Mouse (Mus musculus): Measurements from ENCODE around the gene Ulk4. TPM values are rescaled to one million over a fixed set of nuclear protein-coding genes. Genes with fewer than 3 reads are reported as not detected.

Gene Ulk4
- total and polyA plus RNA-seq, 3 experiments = 26.6 to 31.1 TPM; not detected in 1

- DNase-seq (ENCODE audit: low read depth, low spot score) = no peak
- H3K9me3 ChIP-seq (replicated peaks; ENCODE audit: insufficient read depth, low read length) = no peaks in the 10 kb centered on the region
- no peak for TF ChIP-seq MAFK (IDR thresholded peaks at IDR 0.05; ENCODE audit: borderline replicate concordance, low read depth, low read length)
- no peak for TF ChIP-seq MYC (IDR thresholded peaks at IDR 0.05; ENCODE audit: low read depth, low read length)
- no peak for TF ChIP-seq ZKSCAN1 (IDR thresholded peaks at IDR 0.05; ENCODE audit: low read depth, low read length)
- no peak for TF ChIP-seq NELFE (IDR thresholded peaks at IDR 0.05; ENCODE audit: low read depth, low read length)
- TF ChIP-seq CHD2 (IDR thresholded peaks at IDR 0.05; ENCODE audit: low read length) = no peak
- TF ChIP-seq POLR2AphosphoS5 (IDR thresholded peaks at IDR 0.05; ENCODE audit: borderline replicate concordance, low read depth, low read length) = no peak
- TF ChIP-seq USF1 (IDR thresholded peaks at IDR 0.05; ENCODE audit: low read depth, low read length) = no peak
- no peak for TF ChIP-seq MAX (IDR thresholded peaks at IDR 0.05; ENCODE audit: low read length)
- no peak for TF ChIP-seq NRF1 (IDR thresholded peaks at IDR 0.05; ENCODE audit: insufficient read depth, low read depth, low read length, poor library complexity, severe bottlenecking)
- no peak for TF ChIP-seq TCF12 (IDR thresholded peaks at IDR 0.05; ENCODE audit: low read depth, low read length)
- TF ChIP-seq JUND (IDR thresholded peaks at IDR 0.05; ENCODE audit: low read depth, low read length) = no peak
- TF ChIP-seq TAL1 (IDR thresholded peaks at IDR 0.05; ENCODE audit: low read length) = no peak
- no peak for TF ChIP-seq TBP (IDR thresholded peaks at IDR 0.05; ENCODE audit: low read depth, low read length)
- TF ChIP-seq CTCF (IDR thresholded peaks at IDR 0.05 in 2 of 3, conservative IDR thresholded peaks at IDR 0.05 in 1 of 3; ENCODE audit: control insufficient read depth in 1 of 3, insufficient read depth in 1 of 3, low read depth in 2 of 3, low read length in 3 of 3, poor library complexity in 1 of 3, severe bottlenecking in 1 of 3) = no peak
- no peak for TF ChIP-seq ZC3H11A (IDR thresholded peaks at IDR 0.05; ENCODE audit: low read depth, low read length)
- no peak for TF ChIP-seq ELF1 (IDR thresholded peaks at IDR 0.05; ENCODE audit: low read depth, low read length)
- no peak for TF ChIP-seq MEF2A (IDR thresholded peaks at IDR 0.05; ENCODE audit: extremely low read depth, insufficient replicate concordance, low read depth, low read length, poor library complexity, severe bottlenecking)
- H3K36me3 ChIP-seq (ENCODE audit: control insufficient read depth in 1 of 2, insufficient read depth in 2 of 2, low read length in 2 of 2) = no peaks in the 10 kb centered on the region
- peaks cover 5 to 6% of the 10 kb centered on the region in 2 experiments for H3K27me3 ChIP-seq (ENCODE audit: control insufficient read depth in 1 of 2, insufficient read depth in 2 of 2, low read length in 2 of 2)
- no peaks in the 10 kb centered on the region for H3K79me2 ChIP-seq (ENCODE audit: control insufficient read depth, insufficient read depth, low read length, poor library complexity)
- H3K9ac ChIP-seq (ENCODE audit: control insufficient read depth, low read depth, low read length, poor library complexity, severe bottlenecking) = no peak overlapping the region
- H3K27ac ChIP-seq (ENCODE audit: control insufficient read depth, low read depth, low read length) = no peak overlapping the region
- no peak overlapping the region for H3K4me3 ChIP-seq (ENCODE audit: control insufficient read depth in 1 of 2, insufficient read depth in 1 of 2, low read depth in 2 of 2, low read length in 2 of 2)
- no peaks in the 10 kb centered on the region for H3K4me1 ChIP-seq (ENCODE audit: control insufficient read depth in 1 of 2, insufficient read depth in 2 of 2, low read length in 2 of 2)
Observed at GRCm38 (mm10) chr9:120926939-120927606, 349.9 kb downstream of the Ulk4 start.

- H3K27me3 ChIP-seq (ENCODE audit: control insufficient read depth in 1 of 2, insufficient read depth in 2 of 2, low read length in 2 of 2) = peaks cover 5 to 6% of the 10 kb centered on the region in 2 experiments
- TF ChIP-seq MAX (IDR thresholded peaks at IDR 0.05; ENCODE audit: low read length) (no peak), NRF1 (IDR thresholded peaks at IDR 0.05; ENCODE audit: insufficient read depth, low read depth, low read length, poor library complexity, severe bottlenecking) (no peak), HCFC1 (IDR thresholded peaks at IDR 0.05; ENCODE audit: low read depth, low read length) (no peak), POLR2A (IDR thresholded peaks at IDR 0.05; ENCODE audit: control insufficient read depth in 1 of 2, insufficient read depth in 1 of 2, low read depth in 1 of 2, low read length in 2 of 2, poor library complexity in 1 of 2) (no peak), BHLHE40 (IDR thresholded peaks at IDR 0.05; ENCODE audit: borderline replicate concordance, low read depth, low read length) (no peak), USF2 (IDR thresholded peaks at IDR 0.05; ENCODE audit: borderline replicate concordance in 1 of 2, insufficient read depth in 1 of 2, low read depth in 1 of 2, low read length in 2 of 2) (no peak), SMC3 (IDR thresholded peaks at IDR 0.05; ENCODE audit: low read depth, low read length) (no peak), MAFK (IDR thresholded peaks at IDR 0.05; ENCODE audit: borderline replicate concordance, low read depth, low read length) (no peak), GATA1 (IDR thresholded peaks at IDR 0.05; ENCODE audit: low read depth, low read length) (no peak), ETS1 (IDR thresholded peaks at IDR 0.05; ENCODE audit: low read depth, low read length) (no peak), NELFE (IDR thresholded peaks at IDR 0.05; ENCODE audit: low read depth, low read length) (no peak), ELF1 (IDR thresholded peaks at IDR 0.05; ENCODE audit: low read depth, low read length) (no peak)
- H3K27ac ChIP-seq (ENCODE audit: control insufficient read depth, low read depth, low read length) = no peak overlapping the region
- H3K9me3 ChIP-seq (replicated peaks; ENCODE audit: insufficient read depth, low read length) = no peaks in the 10 kb centered on the region
- H3K4me1 ChIP-seq (ENCODE audit: control insufficient read depth in 1 of 2, insufficient read depth in 2 of 2, low read length in 2 of 2) = no peaks in the 10 kb centered on the region
- no peaks in the 10 kb centered on the region for H3K79me2 ChIP-seq (ENCODE audit: control insufficient read depth, insufficient read depth, low read length, poor library complexity)
- no peak overlapping the region for H3K4me3 ChIP-seq (ENCODE audit: control insufficient read depth in 1 of 2, insufficient read depth in 1 of 2, low read depth in 2 of 2, low read length in 2 of 2)
- DNase-seq (ENCODE audit: low read depth, low spot score) = no peak
- no peaks in the 10 kb centered on the region for H3K36me3 ChIP-seq (ENCODE audit: control insufficient read depth in 1 of 2, insufficient read depth in 2 of 2, low read length in 2 of 2)
- no peak overlapping the region for H3K9ac ChIP-seq (ENCODE audit: control insufficient read depth, low read depth, low read length, poor library complexity, severe bottlenecking)
Observed at GRCm38 (mm10) chr9:120926126-120926525, 350.9 kb downstream of the Ulk4 start.
